Mouse (Mus musculus) urinary bladder, postnatal 14 days (tissue): ENCODE data around the gene Olfr1306.

ENCODE experiments used
- DNase-seq: peaks from one replicate; pipeline ENCODE4 v3.0.0; 2021; ENCODE audit warnings: low spot score

The Olfr1306 gene

DNA sequence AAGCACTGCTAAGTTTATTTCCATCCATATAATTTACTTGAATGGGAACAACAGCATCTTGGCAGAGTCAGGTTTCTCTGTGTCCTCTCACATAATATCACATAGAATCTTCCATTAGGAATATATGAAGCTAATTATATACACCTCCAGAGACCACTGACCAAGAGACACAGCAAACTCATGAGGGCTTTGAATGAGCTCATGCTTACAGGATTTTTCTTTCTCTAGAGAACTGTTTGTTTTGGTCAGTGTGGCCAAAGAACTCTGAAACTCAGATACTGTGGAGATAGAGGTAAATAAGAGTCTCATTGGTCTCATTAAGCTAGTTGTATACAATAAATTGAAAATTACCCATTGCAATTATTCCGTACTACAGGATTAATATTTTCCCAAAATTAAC is at the start of gene Olfr1306:
Gene Olfr1306, minus strand, starts transcription at position 101 of the 400 bp plus-strand sequence.
- DNase-seq, result no peak

DNA sequence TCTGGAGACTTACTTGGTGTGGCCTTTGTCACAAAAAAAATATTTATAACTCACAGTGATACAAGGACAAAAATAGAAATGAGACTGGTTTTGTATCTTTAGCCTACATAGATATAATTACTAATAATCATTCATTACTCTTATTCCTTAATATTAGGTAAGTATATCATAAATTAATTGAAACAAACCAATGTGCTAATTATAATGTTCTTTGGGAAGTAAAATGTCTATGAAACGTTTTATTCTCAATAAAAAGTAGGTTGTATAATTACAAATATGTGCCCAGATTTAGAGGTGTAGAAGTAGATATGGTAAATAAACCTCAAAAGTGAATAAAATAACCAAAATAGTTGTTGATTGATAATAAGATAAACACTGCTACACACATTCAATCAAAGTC is 48.8 kb upstream of the Olfr1306 start, which contains the start of gene Olfr1308:
Gene Olfr1308, minus strand, starts transcription at position 101 of the 400 bp plus-strand sequence.
- no peak for DNase-seq

DNA sequence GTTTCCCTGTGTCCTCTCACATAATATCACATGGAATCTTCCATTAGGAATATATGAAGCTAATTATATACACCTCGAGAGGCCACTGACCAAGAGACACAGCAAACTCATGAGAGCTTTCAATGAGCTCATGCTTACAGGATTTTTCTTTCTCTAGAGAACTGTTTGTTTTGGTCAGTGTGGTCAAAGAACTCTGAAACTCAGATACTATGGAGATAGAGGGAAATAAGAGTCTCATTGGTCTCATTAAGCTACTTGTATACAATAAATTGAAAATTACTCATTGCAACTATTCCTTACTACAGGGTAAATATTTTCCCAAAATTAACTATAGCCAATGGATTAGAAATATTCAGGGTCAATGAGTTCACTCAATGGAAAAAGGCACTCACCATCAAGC is 33.3 kb upstream of the Olfr1306 start, which contains the start of gene Olfr1307:
Gene Olfr1307, minus strand, starts transcription at position 101 of the 400 bp plus-strand sequence.
- DNase-seq, result no peak

GRCm38 (mm10) chr2:111877049-111877448 is 39.0 kb downstream of the Olfr1306 start, which contains the start of gene Olfr1305:
TSS of gene Olfr1305 (minus strand) at chr2:111877149.
- no peak for DNase-seq
